Mouse (Mus musculus): ENCODE results near the gene Ifitm10. TPM values are rescaled to one million over a fixed set of nuclear protein-coding genes. Genes with fewer than 3 reads are reported as not detected.

Gene Ifitm10
- polyA plus RNA-seq, 1 experiment: 1.5 TPM

- Histone ChIP-seq H3K36me3 (ENCODE audit: control insufficient read depth, insufficient read depth, low read length) (peaks cover 32% of the 10 kb centered on the region), H3K27ac (ENCODE audit: insufficient read depth, low read depth, low read length) (peak overlapping the region; percentile 45), H3K4me1 (ENCODE audit: control insufficient read depth, insufficient read depth, insufficient read length, low read length) (peaks cover 14% of the 10 kb centered on the region; the same call in 1 of the 2 replicates), H3K27me3 (ENCODE audit: control insufficient read depth, insufficient read depth, low read length) (no peaks in the 10 kb centered on the region), H3K4me3 (ENCODE audit: low read depth, low read length) (peak overlapping the region; percentile 73)
- 7% methylated on average over 6 of the region's 6 CpGs for WGBS
- no peak for TF ChIP-seq POLR2A (IDR thresholded peaks at IDR 0.05; ENCODE audit: low read depth, low read length)
- no peak for TF ChIP-seq CTCF (IDR thresholded peaks at IDR 0.05; ENCODE audit: extremely low read depth, insufficient read length, insufficient replicate concordance, low read depth, low read length)
Measured at GRCm38 (mm10) chr7:142386621-142387201, 13.2 kb upstream of the Ifitm10 start.

- Histone ChIP-seq H3K4me3 (ENCODE audit: low read depth, low read length) (0 out of 2 replicates have a peak overlapping the region, but pooled peaks have one; percentile 73), H3K27me3 (ENCODE audit: control insufficient read depth, insufficient read depth, low read length) (no peaks in the 10 kb centered on the region), H3K4me1 (ENCODE audit: control insufficient read depth, insufficient read depth, insufficient read length, low read length) (peaks cover 14% of the 10 kb centered on the region; the same call in 1 of the 2 replicates), H3K36me3 (ENCODE audit: control insufficient read depth, insufficient read depth, low read length) (peaks cover 41% of the 10 kb centered on the region), H3K27ac (ENCODE audit: insufficient read depth, low read depth, low read length) (no peak overlapping the region)
- 42% methylated on average over 3 of the region's 3 CpGs for WGBS
- TF ChIP-seq CTCF (IDR thresholded peaks at IDR 0.05; ENCODE audit: extremely low read depth, insufficient read length, insufficient replicate concordance, low read depth, low read length): no peak
- no peak for TF ChIP-seq POLR2A (IDR thresholded peaks at IDR 0.05; ENCODE audit: low read depth, low read length)
Measured at GRCm38 (mm10) chr7:142385742-142386403, 12.3 kb upstream of the Ifitm10 start.

GRCm38 (mm10) chr7:142384306-142384705 is 10.8 kb upstream of the Ifitm10 start:
- peaks cover 56% of the 10 kb centered on the region for H3K36me3 ChIP-seq (ENCODE audit: control insufficient read depth, insufficient read depth, low read length)
- H3K27me3 ChIP-seq (ENCODE audit: control insufficient read depth, insufficient read depth, low read length): no peaks in the 10 kb centered on the region
- TF ChIP-seq CTCF (IDR thresholded peaks at IDR 0.05; ENCODE audit: extremely low read depth, insufficient read length, insufficient replicate concordance, low read depth, low read length) (no peak), POLR2A (IDR thresholded peaks at IDR 0.05; ENCODE audit: low read depth, low read length) (no peak)
- no peak overlapping the region for H3K27ac ChIP-seq (ENCODE audit: insufficient read depth, low read depth, low read length)
- no peak overlapping the region for H3K4me3 ChIP-seq (ENCODE audit: low read depth, low read length)
- WGBS: 75% methylated on average over 10 of the region's 10 CpGs
- peaks cover 14% of the 10 kb centered on the region; the same call in 1 of the 2 replicates for H3K4me1 ChIP-seq (ENCODE audit: control insufficient read depth, insufficient read depth, insufficient read length, low read length)

- Histone ChIP-seq H3K36me3 (ENCODE audit: control insufficient read depth, insufficient read depth, low read length) (peaks cover 72% of the 10 kb centered on the region), H3K27ac (ENCODE audit: insufficient read depth, low read depth, low read length) (peak within 1 kb of the TSS; percentile 26; the same call in 1 of the 2 replicates), H3K4me1 (ENCODE audit: control insufficient read depth, insufficient read depth, insufficient read length, low read length) (peaks cover 14% of the 10 kb centered on the region; the same call in 1 of the 2 replicates), H3K27me3 (ENCODE audit: control insufficient read depth, insufficient read depth, low read length) (no peaks in the 10 kb centered on the region), H3K4me3 (ENCODE audit: low read depth, low read length) (no peak within 1 kb of the TSS)
- 94% methylated on average over 5 of the region's 5 CpGs for WGBS
- TF ChIP-seq POLR2A (IDR thresholded peaks at IDR 0.05; ENCODE audit: low read depth, low read length) (no peak), CTCF (IDR thresholded peaks at IDR 0.05; ENCODE audit: extremely low read depth, insufficient read length, insufficient replicate concordance, low read depth, low read length) (no peak)
Measured at GRCm38 (mm10) chr7:142382567-142382966, 9.0 kb upstream of the Ifitm10 start, which contains the start of gene Gm49369. Gene Gm49369, minus strand, starts transcription at chr7:142382667.

- TF ChIP-seq CTCF (IDR thresholded peaks at IDR 0.05; ENCODE audit: extremely low read depth, insufficient read length, insufficient replicate concordance, low read depth, low read length): no peak
- no peak for TF ChIP-seq POLR2A (IDR thresholded peaks at IDR 0.05; ENCODE audit: low read depth, low read length)
- no peaks in the 10 kb centered on the region for H3K27me3 ChIP-seq (ENCODE audit: control insufficient read depth, insufficient read depth, low read length)
- H3K4me1 ChIP-seq (ENCODE audit: control insufficient read depth, insufficient read depth, insufficient read length, low read length): peaks cover 7% of the 10 kb centered on the region; the same call in 1 of the 2 replicates
- H3K27ac ChIP-seq (ENCODE audit: insufficient read depth, low read depth, low read length): peak overlapping the region; percentile 26; the same call in 1 of the 2 replicates
- WGBS: 77% methylated on average over 4 of the region's 4 CpGs
- H3K4me3 ChIP-seq (ENCODE audit: low read depth, low read length): no peak overlapping the region
- peaks cover 85% of the 10 kb centered on the region for H3K36me3 ChIP-seq (ENCODE audit: control insufficient read depth, insufficient read depth, low read length)
Measured at GRCm38 (mm10) chr7:142381175-142381574, 7.6 kb upstream of the Ifitm10 start.

- 83% methylated on average over 6 of the region's 6 CpGs for WGBS
- peaks cover 89% of the 10 kb centered on the region for H3K36me3 ChIP-seq (ENCODE audit: control insufficient read depth, insufficient read depth, low read length)
- H3K4me3 ChIP-seq (ENCODE audit: low read depth, low read length): no peak overlapping the region
- TF ChIP-seq CTCF (IDR thresholded peaks at IDR 0.05; ENCODE audit: extremely low read depth, insufficient read length, insufficient replicate concordance, low read depth, low read length): no peak
- TF ChIP-seq POLR2A (IDR thresholded peaks at IDR 0.05; ENCODE audit: low read depth, low read length): no peak
- H3K4me1 ChIP-seq (ENCODE audit: control insufficient read depth, insufficient read depth, insufficient read length, low read length): no peaks in the 10 kb centered on the region
- H3K27me3 ChIP-seq (ENCODE audit: control insufficient read depth, insufficient read depth, low read length): no peaks in the 10 kb centered on the region
- H3K27ac ChIP-seq (ENCODE audit: insufficient read depth, low read depth, low read length): no peak overlapping the region
Measured at GRCm38 (mm10) chr7:142379186-142379585, 5.6 kb upstream of the Ifitm10 start.

All from small intestine, adult 2 months (tissue).